Mouse (Mus musculus) ES-E14 (cell line): ENCODE results near the gene Ankrd23. TPM values are rescaled to one million over a fixed set of nuclear protein-coding genes. Genes with fewer than 3 reads are reported as not detected.

Source experiments
- DNase-seq: peaks from one replicate; pipeline ENCODE4 v3.0.0-alpha.2; 2013; ENCODE audit warnings: low read depth, low spot score
- H3K27ac ChIP-seq: 2 replicates; pipeline ENCODE4 v1.5.1; 2012; ENCODE audit warnings: low read depth, mild to moderate bottlenecking, low read length, moderate library complexity, mixed read lengths; ENCODE audit not compliant: poor library complexity, insufficient read depth, severe bottlenecking
- H3K36me3 ChIP-seq: 2 replicates; pipeline ENCODE4 v1.6.1; 2012; ENCODE audit warnings: mild to moderate bottlenecking, low read length, moderate library complexity, mixed read lengths; ENCODE audit not compliant: control insufficient read depth, poor library complexity, insufficient read depth, severe bottlenecking
- H3K4me1 ChIP-seq, 2 experiments: fragments of 150-350 bp in 1 of 2; sonication (generic) in 1 of 2; 2 replicates each; pipeline ENCODE4 v1.6.1; 2012; ENCODE audit warnings: low read length in 2 of 2, mild to moderate bottlenecking in 1 of 2, mixed read lengths in 1 of 2; ENCODE audit not compliant: control insufficient read depth in 2 of 2, insufficient read depth in 2 of 2, poor library complexity in 1 of 2
- H3K4me3 ChIP-seq, 2 experiments: fragments of 150-350 bp in 1 of 2; sonication (generic) in 1 of 2; 2 replicates each; pipeline ENCODE4 v1.5.1; 2012; ENCODE audit warnings: low read length in 2 of 2, low read depth in 1 of 2, mild to moderate bottlenecking in 1 of 2, mixed read lengths in 1 of 2; ENCODE audit not compliant: insufficient read depth in 1 of 2, poor library complexity in 1 of 2, severe bottlenecking in 1 of 2
- H3K9ac ChIP-seq: 2 replicates; pipeline ENCODE4 v1.6.1; 2012; ENCODE audit warnings: low read depth, mild to moderate bottlenecking, low read length, mixed read lengths; ENCODE audit not compliant: poor library complexity, insufficient read depth, severe bottlenecking
- H3K9me3 ChIP-seq: fragments of 150-350 bp; sonication (generic); 2 replicates; pipeline ENCODE4 v1.6.1; 2012; ENCODE audit warnings: low read depth, mild to moderate bottlenecking, low read length; ENCODE audit not compliant: control insufficient read depth, insufficient read depth
- CHD2 ChIP-seq: IDR thresholded peaks from 2 replicates; pipeline ENCODE4 v1.6.1; 2014; ENCODE audit warnings: mild to moderate bottlenecking, low read depth, low read length, inconsistent platforms
- HCFC1 ChIP-seq: IDR thresholded peaks from 2 replicates; pipeline ENCODE4 v1.6.1; 2012; ENCODE audit warnings: low read length, inconsistent platforms, borderline replicate concordance; ENCODE audit not compliant: insufficient read depth
- MAFK ChIP-seq: IDR thresholded peaks from 2 replicates; pipeline ENCODE4 v1.6.1; 2014; ENCODE audit warnings: mild to moderate bottlenecking, low read depth, low read length, inconsistent platforms; ENCODE audit not compliant: insufficient read depth
- ZC3H11A ChIP-seq: IDR thresholded peaks from 2 replicates; pipeline ENCODE4 v1.6.1; 2012; ENCODE audit warnings: low read depth, mild to moderate bottlenecking, inconsistent platforms, low read length, borderline replicate concordance
- ZNF384 ChIP-seq: IDR thresholded peaks from 2 replicates; pipeline ENCODE4 v1.6.1; 2012; ENCODE audit warnings: low read depth, low read length, inconsistent platforms
- in situ Hi-C, 2 experiments: fragments of 600-800 bp; cut with MboI; formaldehyde crosslinking; loops; one replicate each; pipeline ENCODE4 v1.15.1; 2025; ENCODE audit warnings: low sequenced_read_pairs in 2 of 2, inconsistent platforms in 1 of 2; ENCODE audit not compliant: unreplicated experiment in 2 of 2
- total RNA-seq: library from RNA; depleted of rRNA; stranded (reverse); fragments of 300-350 nt; gene quantifications from 2 replicates; pipeline ENCODE4 v1.2.3, GENCODE M21; 2012

Ankrd23 gene
- total RNA-seq, 1 experiment = 5.0 TPM

DNA sequence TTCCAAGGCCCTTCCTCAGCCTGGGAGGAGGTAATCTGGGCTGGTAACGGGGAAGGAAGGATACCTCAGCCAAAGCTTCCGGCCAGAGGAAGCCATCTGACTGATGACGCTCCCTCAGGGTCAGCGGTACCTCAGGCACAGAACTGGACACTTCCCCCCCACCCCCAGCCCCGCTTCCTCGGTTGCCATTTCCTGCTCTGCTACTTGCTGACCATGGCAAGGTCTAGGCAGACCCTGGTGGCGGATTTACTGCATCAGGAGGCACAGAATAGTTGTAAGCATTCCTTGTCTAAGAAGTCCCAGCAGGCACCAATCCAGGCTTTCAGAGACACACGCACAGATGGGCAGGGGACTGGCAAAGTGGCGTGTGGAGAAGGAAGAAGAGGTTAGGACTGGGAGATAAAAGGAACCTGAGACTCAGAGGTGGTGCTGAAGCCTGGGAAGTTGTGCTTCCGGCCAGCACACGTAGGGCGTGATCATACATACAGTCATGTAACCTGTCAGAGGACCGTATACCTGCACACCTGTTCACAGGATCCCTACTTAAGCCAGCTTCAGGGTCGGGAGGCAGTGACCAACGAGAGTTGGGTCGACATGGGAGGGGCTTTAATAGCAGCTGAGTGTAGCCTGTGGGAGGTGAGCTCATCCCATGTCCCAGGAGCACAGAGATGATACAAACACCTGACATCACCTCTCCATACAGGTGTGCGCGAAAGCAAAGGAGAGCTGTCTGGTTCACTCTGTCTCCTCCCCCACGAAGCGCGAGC is 18.1 kb upstream of the Ankrd23 start:
- Histone ChIP-seq H3K27ac (no peak overlapping the region), H3K9me3 (no peaks in the 10 kb centered on the region), H3K9ac (no peak overlapping the region), H3K4me3 (no peak overlapping the region), H3K4me1 (peaks cover 3 to 12% of the 10 kb centered on the region in 2 experiments; a peak in 2 of 4 replicates), H3K36me3 (peaks cover 13% of the 10 kb centered on the region)
- no peak for TF ChIP-seq ZC3H11A
- no peak for TF ChIP-seq CHD2
- no peak for TF ChIP-seq ZNF384
- TF ChIP-seq HCFC1 = no peak
- TF ChIP-seq MAFK = no peak
- in situ Hi-C loops = no loop called here
- no peak for DNase-seq

DNA sequence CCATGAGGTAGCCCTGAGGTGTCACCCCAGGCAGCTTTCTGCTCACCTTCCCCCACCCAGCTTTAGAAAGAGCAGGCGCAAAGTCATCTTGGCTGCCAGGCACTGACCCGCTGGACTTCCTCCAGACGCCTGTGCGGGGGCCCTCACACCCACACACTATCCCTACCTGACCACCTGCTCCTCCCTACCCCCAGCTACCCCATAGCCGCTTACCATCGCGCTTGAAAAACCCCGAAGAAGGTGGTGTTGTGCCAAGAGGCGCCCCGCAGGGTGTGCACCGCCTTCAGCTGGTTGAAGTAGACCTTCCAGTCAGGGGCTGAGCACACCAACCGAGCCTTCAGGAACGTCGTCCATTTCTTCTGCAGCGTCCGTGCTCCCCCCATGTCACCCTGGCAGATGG is 15.8 kb upstream of the Ankrd23 start:
- H3K4me1 ChIP-seq = peaks cover 3 to 15% of the 10 kb centered on the region in 2 experiments; a peak in 2 of 4 replicates
- peaks cover 22% of the 10 kb centered on the region for H3K36me3 ChIP-seq

DNA sequence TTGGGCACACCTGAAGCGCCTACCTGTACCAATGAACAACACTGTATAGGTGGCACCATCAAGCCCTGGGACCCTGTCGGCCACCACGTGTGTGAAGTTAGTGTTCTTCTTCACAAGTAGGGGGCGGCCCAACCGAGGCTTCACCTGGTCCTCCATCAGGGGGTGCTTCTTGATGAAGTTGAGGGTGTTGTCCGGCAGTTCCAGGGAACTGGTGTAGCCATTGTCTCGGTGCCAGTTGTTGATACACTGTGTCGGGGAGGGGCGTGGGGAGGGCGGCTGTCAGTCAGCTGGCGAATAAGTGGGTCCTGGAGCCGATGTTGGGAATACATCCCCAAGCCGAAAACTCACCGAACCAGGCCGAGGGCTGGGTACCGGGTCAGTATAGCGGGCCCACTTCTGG is 15.2 kb upstream of the Ankrd23 start:
- TF ChIP-seq HCFC1 (no peak), ZNF384 (no peak), MAFK (no peak), CHD2 (no peak), ZC3H11A (no peak)
- H3K9me3 ChIP-seq = no peaks in the 10 kb centered on the region
- peaks cover 3 to 16% of the 10 kb centered on the region in 2 experiments; a peak in 2 of 4 replicates for H3K4me1 ChIP-seq
- no peak overlapping the region for H3K4me3 ChIP-seq
- no peak overlapping the region for H3K9ac ChIP-seq
- in situ Hi-C loops = no loop called here
- H3K36me3 ChIP-seq = peaks cover 22% of the 10 kb centered on the region
- no peak for DNase-seq
- H3K27ac ChIP-seq = no peak overlapping the region

More for the DNA sequence above, 15.8 kb upstream of the Ankrd23 start:
- H3K9ac ChIP-seq = no peak overlapping the region; the same call in 1 of the 2 replicates
- no peak for DNase-seq
- H3K4me3 ChIP-seq = no peak overlapping the region
- no peaks in the 10 kb centered on the region for H3K9me3 ChIP-seq
- in situ Hi-C loops = no loop called here
- H3K27ac ChIP-seq = no peak overlapping the region
- no peak for TF ChIP-seq ZNF384
- TF ChIP-seq MAFK = no peak

DNA sequence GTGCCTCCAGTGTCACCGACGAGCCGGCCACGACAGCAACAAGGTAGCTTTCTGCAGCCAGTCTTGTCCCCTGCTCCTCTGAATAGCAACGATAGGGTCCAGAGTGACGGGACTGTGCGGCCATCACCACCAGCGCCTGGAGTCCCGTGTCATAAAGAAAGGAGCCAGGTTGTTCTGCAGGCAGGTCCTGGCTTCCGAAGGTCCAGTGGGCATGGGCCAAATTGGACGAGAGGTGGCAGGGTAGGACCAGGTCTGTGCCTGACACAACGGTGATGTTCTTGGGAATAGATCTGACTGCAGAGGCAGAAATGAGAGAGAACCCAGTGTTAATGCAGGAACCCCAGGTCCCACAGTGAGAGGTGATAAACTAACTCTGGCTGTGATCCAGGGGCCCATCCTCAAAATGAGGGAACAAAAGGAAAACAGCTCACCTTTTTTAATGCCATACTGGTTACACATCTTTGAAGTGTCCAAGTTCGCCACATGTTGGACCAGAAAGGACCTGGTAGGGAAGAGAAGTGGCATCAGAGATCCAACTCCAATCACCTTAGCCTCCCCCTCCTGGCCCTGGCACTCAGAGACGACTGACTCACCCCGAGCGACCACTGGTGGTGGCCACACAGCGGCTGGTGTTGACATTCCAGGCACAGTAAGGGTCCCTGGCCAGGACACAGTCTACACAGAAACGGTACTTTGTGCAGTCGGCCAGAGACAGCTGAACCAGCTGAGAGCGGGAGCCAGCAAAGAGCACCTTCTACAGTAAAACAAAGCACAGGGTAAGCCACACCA is 13.6 kb upstream of the Ankrd23 start:
- Histone ChIP-seq H3K9ac (no peak overlapping the region), H3K36me3 (peaks cover 22% of the 10 kb centered on the region), H3K27ac (no peak overlapping the region), H3K4me1 (peaks cover 4 to 8% of the 10 kb centered on the region in 2 experiments; a peak in 2 of 4 replicates), H3K9me3 (no peaks in the 10 kb centered on the region), H3K4me3 (no peak overlapping the region)
- in situ Hi-C loops = no loop called here
- no peak for DNase-seq
- TF ChIP-seq MAFK = no peak
- no peak for TF ChIP-seq CHD2
- TF ChIP-seq HCFC1 = no peak
- TF ChIP-seq ZC3H11A = no peak
- TF ChIP-seq ZNF384 = no peak
